Mouse (Mus musculus): ENCODE measurements at regions not wholly inside any gene's neighbourhood (a gene's known extent, or its start where the extent isn't known, plus 50 kb on each side); places are given as distances from the start of the nearest gene placed in this dataset.
A peak's percentile ranks its signal among the peaks of the same experiment; 100 is the strongest.

DNA sequence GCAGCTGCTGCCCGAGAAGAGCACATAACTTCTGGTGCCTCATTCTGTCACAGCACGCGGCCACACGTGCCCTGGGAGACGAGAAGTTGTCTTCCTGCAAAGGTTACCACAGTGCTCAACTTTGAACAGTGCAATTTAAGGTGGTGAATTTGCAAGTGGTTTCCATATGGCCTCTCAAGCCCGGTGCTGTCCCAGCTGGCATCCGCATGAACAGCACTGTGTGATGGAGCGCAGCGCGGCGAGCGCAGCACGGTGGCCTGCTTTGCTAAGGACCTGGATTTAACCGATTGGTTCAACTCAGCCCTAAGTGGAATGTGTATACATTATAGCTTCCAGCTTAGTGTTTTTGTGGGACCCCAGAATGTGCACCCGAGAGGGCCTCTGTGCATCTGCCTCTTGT lies 89.6 kb upstream of the Arglu1 start:
- ATAC-seq = no peak
- H3K27ac ChIP-seq (ENCODE audit: low read length) = no peak overlapping the region
- 52% methylated on average over 15 of the region's 15 CpGs for WGBS

DNA sequence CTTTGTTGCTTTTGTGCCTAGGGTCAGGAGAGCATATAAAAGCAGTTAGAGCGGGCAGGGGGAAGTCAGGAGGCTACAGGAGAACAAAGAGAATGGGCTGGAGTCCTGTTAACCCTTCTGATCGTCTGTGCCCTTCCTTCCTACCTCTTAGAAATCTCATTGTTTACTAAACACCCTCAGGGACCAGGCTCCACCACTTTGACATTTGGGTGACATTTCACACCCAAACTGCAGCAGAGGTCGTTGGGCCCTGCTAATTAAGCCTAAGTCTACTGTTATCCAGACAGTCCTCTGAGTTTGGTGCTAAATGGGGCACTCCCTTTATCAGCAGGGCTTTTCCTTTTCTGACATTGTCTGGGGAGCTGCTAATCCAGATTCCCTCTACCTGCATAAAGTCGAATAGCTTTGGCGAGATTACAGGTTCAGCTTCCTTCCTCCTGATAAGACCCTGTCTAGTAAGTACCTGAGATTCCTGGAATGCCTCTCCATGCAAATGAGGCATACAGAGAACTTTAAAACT lies 84.2 kb upstream of the Arglu1 start:
- WGBS = 25% methylated on average over 5 of the region's 5 CpGs
- no peak overlapping the region for H3K4me2 ChIP-seq (ENCODE audit: low read length)
- H3K27me3 ChIP-seq (ENCODE audit: control insufficient read depth, insufficient read depth, low read depth, low read length) = peaks cover 3% of the 10 kb centered on the region; the same call in 1 of the 2 replicates
- no peaks in the 10 kb centered on the region for H3K9me3 ChIP-seq (replicated peaks; ENCODE audit: control insufficient read depth, low read length, poor library complexity, severe bottlenecking)
- H3K4me1 ChIP-seq (ENCODE audit: control insufficient read depth, insufficient read depth, low read length) = no peaks in the 10 kb centered on the region
- no peak overlapping the region for H3K4me3 ChIP-seq (ENCODE audit: low read depth, low read length)
- no peaks in the 10 kb centered on the region for H3K36me3 ChIP-seq (ENCODE audit: control insufficient read depth, insufficient read depth, low read length)
- H3K9ac ChIP-seq (ENCODE audit: low read depth, low read length) = no peak overlapping the region
- H3K27ac ChIP-seq (ENCODE audit: low read length) = no peak overlapping the region
- no peak for ATAC-seq

More for the DNA sequence above, 89.6 kb upstream of the Arglu1 start:
- Histone ChIP-seq H3K9me3 (replicated peaks; ENCODE audit: control insufficient read depth, low read length, poor library complexity, severe bottlenecking) (no peaks in the 10 kb centered on the region), H3K4me1 (ENCODE audit: control insufficient read depth, insufficient read depth, low read length) (no peaks in the 10 kb centered on the region), H3K4me2 (ENCODE audit: low read length) (no peak overlapping the region), H3K9ac (ENCODE audit: low read depth, low read length) (no peak overlapping the region), H3K4me3 (ENCODE audit: low read depth, low read length) (no peak overlapping the region), H3K36me3 (ENCODE audit: control insufficient read depth, insufficient read depth, low read length) (no peaks in the 10 kb centered on the region), H3K27me3 (ENCODE audit: control insufficient read depth, insufficient read depth, low read depth, low read length) (peaks cover 3% of the 10 kb centered on the region; the same call in 1 of the 2 replicates)

DNA sequence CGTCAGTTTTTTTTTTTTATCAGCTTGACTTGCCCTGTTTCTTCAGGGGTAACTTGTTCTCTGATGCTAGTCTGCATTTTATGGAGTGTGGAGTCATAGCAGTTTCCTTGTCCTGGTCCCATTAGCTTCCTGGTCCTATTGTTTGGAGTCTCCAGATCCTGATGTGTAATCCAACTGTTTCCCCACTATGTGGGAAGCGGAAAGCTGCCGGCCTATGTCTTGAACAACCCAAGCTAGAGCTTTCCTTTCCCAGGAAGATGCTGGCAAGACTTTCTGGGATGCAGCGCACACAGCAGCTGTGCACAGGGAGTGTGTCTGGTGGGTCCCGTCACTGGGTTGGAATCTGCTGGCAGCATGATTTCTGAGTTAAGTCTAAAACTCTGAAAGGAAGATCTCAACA lies 82.1 kb upstream of the Arglu1 start:
- H3K27ac ChIP-seq (ENCODE audit: low read length) = no peak overlapping the region

DNA sequence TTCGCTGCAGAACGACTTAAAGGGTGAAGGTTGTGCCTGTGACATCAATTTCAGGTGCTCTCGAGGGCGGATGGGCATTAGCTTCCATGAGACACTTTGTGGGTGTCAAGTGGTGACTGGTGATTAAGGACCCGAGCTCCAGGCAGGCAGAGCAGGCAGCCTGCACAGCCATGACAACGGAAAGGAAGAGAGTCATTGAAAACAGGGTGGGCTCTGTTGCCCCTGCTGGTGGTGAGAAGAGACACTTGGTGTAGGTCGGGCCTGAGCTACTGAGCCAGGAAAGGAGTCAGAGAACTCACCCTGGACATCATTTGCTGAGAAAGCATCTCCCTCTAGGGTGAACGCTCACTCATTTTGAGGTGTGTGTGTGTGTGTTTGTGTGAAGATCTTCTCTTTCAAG lies 80.1 kb upstream of the Arglu1 start:
- Histone ChIP-seq H3K27me3 (ENCODE audit: control insufficient read depth, insufficient read depth, low read depth, low read length) (no peaks in the 10 kb centered on the region), H3K9me3 (replicated peaks; ENCODE audit: control insufficient read depth, low read length, poor library complexity, severe bottlenecking) (no peaks in the 10 kb centered on the region), H3K4me1 (ENCODE audit: control insufficient read depth, insufficient read depth, low read length) (no peaks in the 10 kb centered on the region), H3K4me3 (ENCODE audit: low read depth, low read length) (no peak overlapping the region), H3K9ac (ENCODE audit: low read depth, low read length) (no peak overlapping the region), H3K36me3 (ENCODE audit: control insufficient read depth, insufficient read depth, low read length) (no peaks in the 10 kb centered on the region), H3K4me2 (ENCODE audit: low read length) (no peak overlapping the region), H3K27ac (ENCODE audit: low read length) (no peak overlapping the region)
- 77% methylated on average over 8 of the region's 8 CpGs for WGBS
- no peak for ATAC-seq

More for the DNA sequence above, 82.1 kb upstream of the Arglu1 start:
- WGBS = 90% methylated on average over 5 of the region's 5 CpGs
- no peaks in the 10 kb centered on the region for H3K36me3 ChIP-seq (ENCODE audit: control insufficient read depth, insufficient read depth, low read length)
- no peak overlapping the region for H3K4me2 ChIP-seq (ENCODE audit: low read length)
- H3K27me3 ChIP-seq (ENCODE audit: control insufficient read depth, insufficient read depth, low read depth, low read length) = no peaks in the 10 kb centered on the region
- ATAC-seq = no peak
- no peak overlapping the region for H3K4me3 ChIP-seq (ENCODE audit: low read depth, low read length)
- H3K9me3 ChIP-seq (replicated peaks; ENCODE audit: control insufficient read depth, low read length, poor library complexity, severe bottlenecking) = no peaks in the 10 kb centered on the region
- no peaks in the 10 kb centered on the region for H3K4me1 ChIP-seq (ENCODE audit: control insufficient read depth, insufficient read depth, low read length)
- no peak overlapping the region for H3K9ac ChIP-seq (ENCODE audit: low read depth, low read length)

DNA sequence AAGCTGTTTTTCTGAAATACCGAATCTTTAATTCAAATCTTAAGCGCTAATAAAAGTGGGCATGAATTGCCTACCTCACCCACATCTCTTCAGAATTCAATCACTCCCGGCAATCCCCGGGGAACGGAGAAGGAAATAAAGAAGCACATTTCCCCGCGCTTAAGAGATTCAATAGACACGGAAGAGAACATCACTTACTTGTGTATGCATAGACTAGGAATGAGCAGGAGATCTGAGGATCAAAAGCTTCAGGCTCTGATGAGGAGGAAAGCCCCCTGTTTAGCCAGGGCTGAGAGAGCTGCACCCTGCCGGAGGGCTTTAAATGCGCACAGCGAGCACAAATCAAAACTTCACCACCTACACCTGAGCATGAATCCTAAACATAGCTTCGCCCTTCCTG lies 72.0 kb upstream of the Arglu1 start:
- Histone ChIP-seq H3K4me3 (ENCODE audit: low read depth, low read length) (no peak overlapping the region), H3K27ac (ENCODE audit: low read length) (peak overlapping the region; percentile 39), H3K4me1 (ENCODE audit: control insufficient read depth, insufficient read depth, low read length) (peaks cover 9% of the 10 kb centered on the region; the same call in 1 of the 2 replicates), H3K27me3 (ENCODE audit: control insufficient read depth, insufficient read depth, low read depth, low read length) (no peaks in the 10 kb centered on the region), H3K9me3 (replicated peaks; ENCODE audit: control insufficient read depth, low read length, poor library complexity, severe bottlenecking) (no peaks in the 10 kb centered on the region), H3K9ac (ENCODE audit: low read depth, low read length) (no peak overlapping the region), H3K4me2 (ENCODE audit: low read length) (peak overlapping the region; percentile 17), H3K36me3 (ENCODE audit: control insufficient read depth, insufficient read depth, low read length) (no peaks in the 10 kb centered on the region)
- WGBS = 41% methylated on average over 12 of the region's 12 CpGs
- ATAC-seq = peak; percentile 70

DNA sequence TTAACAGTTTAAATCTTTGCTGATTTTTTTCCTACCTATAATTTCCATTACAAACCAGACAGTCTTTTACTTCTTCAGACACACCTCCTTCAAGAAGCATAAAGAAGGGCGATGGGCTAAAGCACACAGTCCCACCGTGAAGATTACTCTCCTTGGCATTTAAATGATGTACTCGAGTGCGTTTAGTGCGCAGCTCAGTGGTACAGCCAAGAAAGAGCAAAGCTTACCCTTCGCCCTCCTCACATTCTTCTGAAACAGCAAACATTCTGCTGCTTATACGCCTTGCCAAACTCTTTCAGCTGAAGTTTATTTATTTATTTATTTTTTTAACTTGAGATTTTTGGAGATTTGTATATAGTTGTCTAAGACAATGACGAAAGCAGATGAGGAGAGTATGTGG lies 68.0 kb upstream of the Arglu1 start:
- Histone ChIP-seq H3K9me3 (replicated peaks; ENCODE audit: control insufficient read depth, low read length, poor library complexity, severe bottlenecking) (no peaks in the 10 kb centered on the region), H3K4me2 (ENCODE audit: low read length) (no peak overlapping the region), H3K4me3 (ENCODE audit: low read depth, low read length) (no peak overlapping the region), H3K36me3 (ENCODE audit: control insufficient read depth, insufficient read depth, low read length) (no peaks in the 10 kb centered on the region), H3K4me1 (ENCODE audit: control insufficient read depth, insufficient read depth, low read length) (peaks cover 9% of the 10 kb centered on the region; the same call in 1 of the 2 replicates), H3K27ac (ENCODE audit: low read length) (no peak overlapping the region), H3K27me3 (ENCODE audit: control insufficient read depth, insufficient read depth, low read depth, low read length) (no peaks in the 10 kb centered on the region), H3K9ac (ENCODE audit: low read depth, low read length) (no peak overlapping the region)
- no peak for ATAC-seq
- WGBS = 78% methylated on average over 8 of the region's 8 CpGs

DNA sequence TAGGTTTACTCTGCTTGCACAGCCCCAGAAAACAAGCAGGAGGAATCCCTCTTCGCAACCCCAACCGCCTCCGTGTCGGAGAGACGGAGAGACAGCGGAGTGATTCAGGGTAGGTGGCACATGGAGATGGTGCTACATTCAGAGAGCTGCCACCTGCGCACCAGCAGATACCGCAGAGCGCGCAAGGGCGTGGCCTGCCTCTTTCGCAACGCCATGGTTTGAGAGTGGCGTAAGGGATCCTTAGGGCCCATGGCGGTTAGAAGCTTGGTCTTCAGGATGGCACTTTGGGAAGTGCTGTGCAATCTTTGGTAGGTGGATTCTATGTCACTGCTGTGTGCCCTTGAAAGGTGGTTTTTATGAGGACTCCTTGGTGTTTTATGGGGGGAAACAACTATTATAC lies 60.9 kb upstream of the Arglu1 start:
- H3K9me3 ChIP-seq (replicated peaks; ENCODE audit: control insufficient read depth, low read length, poor library complexity, severe bottlenecking) = no peaks in the 10 kb centered on the region
- H3K27me3 ChIP-seq (ENCODE audit: control insufficient read depth, insufficient read depth, low read depth, low read length) = no peaks in the 10 kb centered on the region
- no peaks in the 10 kb centered on the region for H3K36me3 ChIP-seq (ENCODE audit: control insufficient read depth, insufficient read depth, low read length)
- H3K27ac ChIP-seq (ENCODE audit: low read length) = no peak overlapping the region
- WGBS = 97% methylated on average over 15 of the region's 15 CpGs
- no peak overlapping the region for H3K9ac ChIP-seq (ENCODE audit: low read depth, low read length)
- H3K4me1 ChIP-seq (ENCODE audit: control insufficient read depth, insufficient read depth, low read length) = no peaks in the 10 kb centered on the region
- no peak overlapping the region for H3K4me3 ChIP-seq (ENCODE audit: low read depth, low read length)
- no peak overlapping the region for H3K4me2 ChIP-seq (ENCODE audit: low read length)
- ATAC-seq = no peak

DNA sequence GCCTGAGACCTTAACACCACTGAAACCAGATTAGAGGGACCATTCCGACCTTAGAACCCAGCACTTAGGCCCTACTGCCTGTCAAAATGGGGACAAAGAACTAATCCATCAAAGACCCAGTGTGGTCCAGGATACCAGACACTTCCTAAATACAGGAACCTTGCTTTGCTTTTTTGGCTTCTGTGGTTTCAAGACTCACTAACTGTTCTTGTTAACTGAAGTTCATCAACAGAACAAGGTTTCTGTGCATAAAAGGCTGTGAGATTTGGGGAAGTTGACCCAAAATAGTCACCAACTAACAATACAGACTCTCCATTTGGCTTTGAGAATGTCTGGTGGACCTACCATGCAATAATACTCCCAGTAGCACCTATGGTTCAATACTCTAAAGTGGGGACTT lies 56.4 kb upstream of the Arglu1 start:
- H3K9me3 ChIP-seq (replicated peaks; ENCODE audit: control insufficient read depth, low read length, poor library complexity, severe bottlenecking) = no peaks in the 10 kb centered on the region
- no peak overlapping the region for H3K9ac ChIP-seq (ENCODE audit: low read depth, low read length)
- WGBS = 64% methylated on average over 1 of the region's 1 CpGs
- no peaks in the 10 kb centered on the region for H3K36me3 ChIP-seq (ENCODE audit: control insufficient read depth, insufficient read depth, low read length)
- ATAC-seq = no peak
- no peaks in the 10 kb centered on the region for H3K27me3 ChIP-seq (ENCODE audit: control insufficient read depth, insufficient read depth, low read depth, low read length)
- H3K4me2 ChIP-seq (ENCODE audit: low read length) = no peak overlapping the region
- H3K27ac ChIP-seq (ENCODE audit: low read length) = no peak overlapping the region
- H3K4me3 ChIP-seq (ENCODE audit: low read depth, low read length) = no peak overlapping the region
- H3K4me1 ChIP-seq (ENCODE audit: control insufficient read depth, insufficient read depth, low read length) = no peaks in the 10 kb centered on the region

DNA sequence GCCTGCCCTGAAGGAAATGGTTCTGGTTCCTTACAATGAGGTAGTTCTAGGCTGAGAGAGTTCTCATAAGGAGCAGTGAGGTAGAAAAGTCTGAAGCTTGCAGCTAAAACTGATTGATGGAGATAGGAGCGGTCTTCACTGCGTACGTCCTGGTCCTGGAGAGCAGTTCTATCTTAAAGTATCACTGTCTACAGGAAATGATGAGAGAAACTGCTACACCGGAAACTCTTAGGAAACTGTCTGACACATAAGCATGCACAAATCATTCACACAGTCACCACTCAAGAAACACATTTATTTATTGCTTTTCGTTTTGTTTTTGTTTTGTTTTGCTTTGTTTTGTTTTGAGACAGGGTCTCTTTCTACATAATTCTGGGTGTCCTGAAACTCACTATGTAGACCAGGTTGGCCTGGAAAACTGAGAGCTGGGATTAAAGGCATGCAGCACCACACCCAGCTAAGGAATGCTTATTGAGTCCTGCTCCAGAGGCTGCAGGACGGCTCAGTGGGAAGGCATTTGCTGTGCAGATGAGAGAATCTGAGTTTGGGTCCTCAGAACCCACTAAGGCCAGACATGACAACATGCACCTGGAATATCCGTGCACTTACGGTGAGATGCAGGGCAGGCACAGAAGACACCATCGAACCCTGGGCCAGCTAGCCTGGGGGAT lies 55.4 kb upstream of the Arglu1 start:
- 90% methylated on average over 9 of the region's 9 CpGs for WGBS
- H3K9ac ChIP-seq (ENCODE audit: low read depth, low read length) = no peak overlapping the region
- no peak overlapping the region for H3K4me2 ChIP-seq (ENCODE audit: low read length)
- H3K27ac ChIP-seq (ENCODE audit: low read length) = no peak overlapping the region
- H3K36me3 ChIP-seq (ENCODE audit: control insufficient read depth, insufficient read depth, low read length) = no peaks in the 10 kb centered on the region
- H3K9me3 ChIP-seq (replicated peaks; ENCODE audit: control insufficient read depth, low read length, poor library complexity, severe bottlenecking) = no peaks in the 10 kb centered on the region
- H3K4me3 ChIP-seq (ENCODE audit: low read depth, low read length) = no peak overlapping the region
- no peaks in the 10 kb centered on the region for H3K4me1 ChIP-seq (ENCODE audit: control insufficient read depth, insufficient read depth, low read length)
- H3K27me3 ChIP-seq (ENCODE audit: control insufficient read depth, insufficient read depth, low read depth, low read length) = no peaks in the 10 kb centered on the region
- no peak for ATAC-seq

Measured in midbrain, embryonic 16.5 days (tissue).